Mouse (Mus musculus): ENCODE data around the gene Cbx8.

The Cbx8 gene

DNA sequence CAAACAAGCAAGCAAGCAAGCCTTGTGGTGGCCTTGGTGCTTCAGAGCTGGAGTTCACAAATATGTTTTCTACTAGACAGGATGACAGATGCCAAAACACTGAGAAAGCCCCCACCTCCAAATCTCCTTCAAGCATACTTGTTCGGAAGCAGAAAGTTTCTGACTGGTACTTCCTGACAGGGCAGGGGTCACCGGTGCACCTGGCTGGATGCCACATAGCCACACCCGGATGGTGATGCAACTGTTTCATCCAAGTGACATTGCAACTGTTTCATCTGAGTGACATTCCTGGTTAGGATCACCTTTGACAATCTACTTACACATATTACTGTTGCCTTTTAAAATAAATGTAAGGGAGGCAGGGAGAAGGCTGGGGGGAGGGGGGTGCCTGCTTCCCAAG is 43.6 kb downstream of the Cbx8 start:
- DNase-seq (ENCODE audit: low read depth in 1 of 2, low spot score in 2 of 2): no peak

DNA sequence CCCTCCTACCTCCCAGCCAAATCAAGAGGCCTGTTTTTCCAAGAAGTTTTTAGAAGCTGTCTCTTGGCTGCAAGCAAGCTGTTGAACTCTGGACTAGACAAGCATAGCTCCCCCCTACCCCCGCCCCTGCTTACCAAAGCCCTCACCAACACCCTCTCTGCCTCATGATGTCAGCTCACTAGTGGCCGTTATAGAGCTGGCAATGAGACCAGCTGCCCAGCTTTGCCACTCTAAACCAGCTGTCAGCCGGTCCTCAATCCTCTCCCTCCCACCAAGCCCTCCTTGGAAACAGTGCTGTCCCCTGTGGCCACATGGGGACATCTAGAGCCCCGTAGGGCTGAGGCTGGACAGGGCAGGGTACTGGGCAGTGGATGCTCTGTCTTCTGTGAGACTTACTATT is 45.3 kb downstream of the Cbx8 start:
- no peak for DNase-seq (ENCODE audit: low read depth in 1 of 2, low spot score in 2 of 2)

GRCm38 (mm10) chr11:118992781-118993180 is 48.0 kb downstream of the Cbx8 start:
- DNase-seq (ENCODE audit: low read depth in 1 of 2, low spot score in 2 of 2): no peak

DNA sequence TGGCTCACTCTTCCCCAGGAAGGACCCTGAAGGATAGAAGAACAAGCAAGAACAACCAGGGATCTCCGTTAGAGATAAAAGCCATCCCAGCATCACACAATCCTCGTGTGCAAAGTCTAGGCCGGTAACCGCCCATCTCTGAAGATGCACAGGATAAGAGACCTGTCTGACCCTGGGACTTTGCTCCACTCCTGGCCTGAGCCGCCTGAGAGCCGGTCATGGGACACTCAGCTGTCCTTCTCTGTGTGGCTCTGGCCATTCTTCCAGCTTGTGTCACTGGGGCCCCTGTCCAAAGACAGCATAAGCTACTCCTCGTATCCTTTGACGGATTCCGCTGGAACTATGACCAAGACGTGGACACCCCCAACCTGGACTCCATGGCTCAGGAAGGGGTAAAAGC is 52.8 kb downstream of the Cbx8 start, which contains the start of gene Enpp7:
Gene Enpp7, plus strand, starts transcription at position 190 of the 400 bp plus-strand sequence.
- DNase-seq (ENCODE audit: low read depth in 1 of 2, low spot score in 2 of 2): no peak

Data from monocyte, adult 2 months (primary cell).